Mouse (Mus musculus) brown adipose tissue, adult 24 weeks (tissue): ENCODE measurements at regions not wholly inside any gene's neighbourhood (a gene's known extent, or its start where the extent isn't known, plus 50 kb on each side); places are given as distances from the start of the nearest gene placed in this dataset.

ENCODE experiments used
- H3K27ac ChIP-seq: fragments of 200-500 bp; replicated peaks from 2 replicates; pipeline ENCODE4 v1.5.1; 2012; ENCODE audit warnings: low read depth, mild to moderate bottlenecking, low read length
- H3K4me1 ChIP-seq: fragments of 200-500 bp; 2 replicates; pipeline ENCODE4 v1.6.1; 2012; ENCODE audit warnings: low read length, mixed read lengths; ENCODE audit not compliant: control insufficient read depth, insufficient read depth, insufficient read length
- H3K4me3 ChIP-seq: fragments of 200-500 bp; 2 replicates; pipeline ENCODE4 v1.5.1; 2012; ENCODE audit warnings: low read depth, mild to moderate bottlenecking, low read length, moderate library complexity; ENCODE audit not compliant: insufficient read depth

- no peaks in the 10 kb centered on the region for H3K4me1 ChIP-seq
- H3K4me3 ChIP-seq: no peak overlapping the region
- no peak overlapping the region for H3K27ac ChIP-seq
These were observed 206.9 kb downstream of the Tm4sf1 start for GRCm38 (mm10) chr3:57094936-57095335.

DNA sequence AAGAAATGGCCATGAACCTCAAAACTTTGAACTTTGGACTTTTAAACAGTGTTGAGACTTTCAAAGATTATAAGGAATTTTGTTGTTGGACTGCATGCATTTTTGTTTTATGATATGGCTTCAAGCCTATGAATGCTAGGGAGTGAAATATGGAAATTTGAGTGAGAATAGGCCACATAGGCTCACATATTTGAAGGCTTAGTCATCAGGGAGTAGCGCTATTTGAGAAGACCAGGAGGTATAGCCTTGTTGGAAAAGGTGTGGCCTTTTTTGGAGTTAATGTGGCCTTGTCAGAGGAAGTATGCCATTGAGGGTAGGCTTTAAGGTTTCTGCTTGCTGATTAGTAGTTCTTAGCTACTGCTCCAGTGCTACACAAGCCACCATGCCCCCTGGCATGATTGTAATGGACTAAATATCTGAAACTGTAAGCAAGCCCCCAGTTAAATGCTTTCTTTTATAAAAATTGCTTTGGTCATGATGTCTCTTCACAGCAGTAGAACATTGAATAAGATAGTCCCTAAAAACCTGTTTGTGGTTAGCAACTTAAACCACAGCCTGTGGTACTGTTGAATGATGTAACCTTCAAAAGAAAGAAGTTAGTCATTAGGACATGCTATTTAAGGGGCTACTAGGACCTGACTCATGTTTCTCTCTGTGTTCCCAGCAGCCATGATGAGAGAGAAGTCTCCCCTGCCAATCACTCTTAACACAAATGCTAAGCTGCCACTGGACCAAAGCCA is 208.4 kb downstream of the Tm4sf1 start:
- Histone ChIP-seq H3K27ac (no peak overlapping the region), H3K4me1 (no peaks in the 10 kb centered on the region), H3K4me3 (no peak overlapping the region)

- H3K27ac ChIP-seq: no peak overlapping the region
- H3K4me1 ChIP-seq: no peaks in the 10 kb centered on the region
- H3K4me3 ChIP-seq: no peak overlapping the region
These were observed 227.3 kb downstream of the Tm4sf1 start for GRCm38 (mm10) chr3:57074516-57074915.

- no peak overlapping the region for H3K4me3 ChIP-seq
- H3K27ac ChIP-seq: no peak overlapping the region
- H3K4me1 ChIP-seq: no peaks in the 10 kb centered on the region
These were observed 227.8 kb downstream of the Tm4sf1 start for GRCm38 (mm10) chr3:57073962-57074506.

GRCm38 (mm10) chr3:57033021-57033420 is 268.8 kb downstream of the Tm4sf1 start:
- no peak overlapping the region for H3K27ac ChIP-seq
- no peaks in the 10 kb centered on the region for H3K4me1 ChIP-seq

DNA sequence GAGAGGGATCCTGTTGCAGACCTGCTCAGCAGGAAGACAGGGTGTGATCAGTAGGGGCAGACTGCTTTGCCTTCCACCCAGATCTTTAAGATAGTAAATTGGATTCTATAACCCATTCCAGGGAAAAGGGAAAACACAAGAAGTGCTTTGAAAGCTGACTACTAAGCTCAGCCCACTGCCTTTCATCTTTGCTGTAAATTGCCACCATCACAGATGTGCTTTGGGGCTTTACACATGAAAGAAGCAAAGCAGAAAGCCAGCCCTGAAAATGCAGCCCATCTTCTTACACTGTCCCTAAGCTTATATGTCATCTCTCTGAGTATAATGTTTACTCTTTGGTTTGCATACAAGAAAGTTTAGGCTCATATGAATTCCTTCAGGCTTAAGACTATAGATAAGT is 283.6 kb downstream of the Tm4sf1 start:
- Histone ChIP-seq H3K4me3 (no peak overlapping the region), H3K4me1 (no peaks in the 10 kb centered on the region), H3K27ac (no peak overlapping the region)

More at GRCm38 (mm10) chr3:57033021-57033420, 268.8 kb downstream of the Tm4sf1 start:
- H3K4me3 ChIP-seq: no peak overlapping the region

- H3K4me1 ChIP-seq: no peaks in the 10 kb centered on the region
- H3K27ac ChIP-seq: no peak overlapping the region
These were observed 320.5 kb downstream of the Tm4sf1 start for GRCm38 (mm10) chr3:56981305-56981660.

DNA sequence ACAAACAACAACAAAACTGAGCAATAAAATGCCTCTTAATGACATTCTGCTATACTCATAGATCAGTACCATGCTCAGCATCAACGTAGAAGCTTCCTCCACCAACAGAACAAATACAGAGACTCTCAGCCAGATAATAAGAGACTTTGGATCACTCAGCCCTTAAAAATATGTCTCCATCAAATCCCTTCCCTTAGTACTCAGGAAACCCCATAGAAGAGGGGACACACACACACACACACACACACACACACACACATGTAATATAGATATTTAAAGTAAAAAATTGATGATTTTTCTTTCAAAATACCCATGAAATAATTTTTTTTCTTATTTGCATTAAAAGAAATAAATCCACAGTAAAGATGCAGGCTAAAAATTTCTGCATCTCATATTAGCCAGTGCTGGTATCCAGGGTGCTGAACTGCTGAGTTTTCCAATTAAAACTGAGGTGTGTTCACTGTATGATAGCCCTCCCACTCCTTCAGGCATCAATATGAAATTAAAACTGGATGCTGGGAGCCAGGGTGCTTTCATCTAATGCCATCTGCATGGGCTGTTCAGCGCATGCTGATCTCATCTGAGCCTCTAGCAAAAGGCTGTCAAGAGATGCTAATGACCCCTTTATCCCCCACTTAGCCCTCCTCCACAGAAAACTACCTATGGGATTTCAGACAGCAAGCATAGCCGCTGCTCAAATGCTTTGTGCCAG is 321.0 kb downstream of the Tm4sf1 start:
- no peaks in the 10 kb centered on the region for H3K4me1 ChIP-seq
- H3K27ac ChIP-seq: no peak overlapping the region
- no peak overlapping the region for H3K4me3 ChIP-seq

More at GRCm38 (mm10) chr3:56981305-56981660, 320.5 kb downstream of the Tm4sf1 start:
- no peak overlapping the region for H3K4me3 ChIP-seq

- no peak overlapping the region for H3K27ac ChIP-seq
- H3K4me1 ChIP-seq: no peaks in the 10 kb centered on the region
- H3K4me3 ChIP-seq: no peak overlapping the region
These were observed 335.8 kb downstream of the Tm4sf1 start for GRCm38 (mm10) chr3:56966008-56966407.

DNA sequence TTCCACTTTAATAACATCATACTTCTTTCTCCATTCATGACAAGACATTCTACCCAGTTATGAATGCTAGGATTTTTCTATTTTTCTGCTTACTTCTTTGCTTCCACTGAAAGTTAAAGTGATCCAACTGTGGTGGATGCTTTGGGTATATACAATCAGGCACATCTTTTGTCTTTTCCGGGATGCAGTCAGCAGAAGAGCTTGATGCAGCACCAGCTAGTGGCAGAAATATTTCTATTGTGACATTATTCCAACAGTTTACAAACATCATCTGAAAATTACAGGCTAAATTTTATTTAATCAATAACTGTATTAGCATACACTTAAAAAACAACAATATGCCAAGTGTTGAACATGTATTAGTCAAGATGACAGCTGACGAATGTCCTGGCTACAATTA is 336.3 kb downstream of the Tm4sf1 start:
- no peak overlapping the region for H3K4me3 ChIP-seq

GRCm38 (mm10) chr3:56964156-56964555 is 337.6 kb downstream of the Tm4sf1 start:
- Histone ChIP-seq H3K27ac (no peak overlapping the region), H3K4me3 (no peak overlapping the region), H3K4me1 (no peaks in the 10 kb centered on the region)

More for the DNA sequence above, 336.3 kb downstream of the Tm4sf1 start:
- Histone ChIP-seq H3K27ac (no peak overlapping the region), H3K4me1 (no peaks in the 10 kb centered on the region)

- no peak overlapping the region for H3K27ac ChIP-seq
- no peak overlapping the region for H3K4me3 ChIP-seq
These were observed 338.5 kb downstream of the Tm4sf1 start for GRCm38 (mm10) chr3:56963251-56963650.

GRCm38 (mm10) chr3:56962248-56963013 is 339.4 kb downstream of the Tm4sf1 start:
- H3K4me1 ChIP-seq: no peaks in the 10 kb centered on the region
- H3K4me3 ChIP-seq: no peak overlapping the region
- no peak overlapping the region for H3K27ac ChIP-seq

More at GRCm38 (mm10) chr3:56963251-56963650, 338.5 kb downstream of the Tm4sf1 start:
- no peaks in the 10 kb centered on the region for H3K4me1 ChIP-seq

DNA sequence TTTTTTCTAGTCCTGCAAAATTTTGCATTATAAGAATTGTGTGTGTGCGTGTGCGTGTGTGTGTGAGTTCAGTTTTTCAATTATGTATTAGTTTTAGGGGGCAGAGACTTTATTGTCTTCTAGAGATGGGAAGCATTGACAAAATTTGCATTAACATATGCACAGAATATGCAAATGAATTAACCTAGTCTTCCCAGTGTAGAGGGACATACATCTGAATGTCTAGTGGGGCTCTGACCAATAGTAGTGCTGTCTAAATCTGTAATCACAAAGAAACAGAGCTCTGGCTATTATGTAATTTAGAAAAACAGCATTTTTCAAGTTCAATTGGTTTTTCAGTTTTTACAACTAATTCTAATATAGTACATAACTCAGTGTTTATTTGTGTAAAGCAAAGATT is 344.8 kb downstream of the Tm4sf1 start:
- Histone ChIP-seq H3K4me1 (no peaks in the 10 kb centered on the region), H3K27ac (no peak overlapping the region), H3K4me3 (no peak overlapping the region)

- no peak overlapping the region for H3K27ac ChIP-seq
- H3K4me1 ChIP-seq: no peaks in the 10 kb centered on the region
- H3K4me3 ChIP-seq: no peak overlapping the region
These were observed 346.0 kb downstream of the Tm4sf1 start for GRCm38 (mm10) chr3:56955799-56956121.
